Mouse (Mus musculus): ENCODE measurements around the gene Otub1.

The Otub1 gene

DNA sequence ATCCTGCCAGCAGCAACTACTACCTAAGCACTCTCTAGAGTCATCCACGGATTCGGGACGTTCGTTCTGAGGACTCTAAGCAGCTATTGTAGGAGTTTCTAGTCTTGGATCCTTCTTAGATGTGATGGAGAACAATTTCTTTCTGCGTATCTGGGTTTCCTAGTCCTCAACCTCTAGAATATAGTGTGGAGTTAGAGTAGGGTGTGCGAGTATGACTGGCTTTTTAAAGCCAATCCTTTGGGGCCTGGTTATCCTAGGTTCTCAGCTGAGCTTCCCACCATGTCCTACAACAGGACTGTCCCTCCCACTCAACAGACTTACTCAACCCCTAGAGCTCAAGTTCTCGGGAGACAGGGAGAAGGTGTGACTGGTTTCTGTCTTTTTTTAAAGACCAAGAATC is 790 bp downstream of the Otub1 start:
- DNase-seq = no peak

DNA sequence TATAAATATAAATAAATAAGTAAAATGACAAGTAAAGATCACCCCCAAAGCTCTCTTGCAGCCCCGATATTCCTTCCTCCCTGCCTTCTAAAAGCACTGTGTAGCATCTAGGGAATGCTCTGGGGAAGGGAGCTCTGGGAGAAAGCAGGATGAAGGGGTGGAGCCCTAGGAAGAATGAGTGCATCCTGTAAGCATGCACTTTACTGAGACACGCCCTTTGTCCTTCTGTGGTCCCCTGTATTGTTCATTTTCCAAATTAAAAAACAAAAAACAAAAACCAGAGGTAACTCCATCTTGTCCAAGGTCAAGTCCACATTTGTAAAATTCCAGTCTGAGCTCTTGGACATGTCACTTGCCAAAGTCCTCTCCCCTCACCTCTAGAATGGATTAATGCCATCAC is 1.2 kb downstream of the Otub1 start:
- no peak for DNase-seq

DNA sequence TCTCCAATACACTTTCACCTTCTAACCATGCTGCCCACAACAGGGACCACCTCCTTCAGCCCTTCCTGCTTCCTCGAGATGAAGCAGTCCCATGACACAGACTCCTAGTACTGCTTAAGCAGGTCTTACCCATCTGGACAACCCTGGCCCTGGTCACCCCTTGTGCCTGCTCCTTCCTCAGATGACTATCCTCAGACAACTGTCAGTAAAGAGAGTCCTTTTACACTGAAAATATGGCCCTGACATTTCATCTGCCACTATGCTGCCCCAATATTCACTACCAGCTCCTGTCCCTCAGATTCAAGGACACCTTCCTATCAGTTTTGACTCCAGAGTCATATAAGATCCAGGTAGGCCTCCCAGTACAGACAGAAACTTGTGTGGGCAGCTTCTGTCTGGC is 5.7 kb downstream of the Otub1 start:
- DNase-seq = no peak

DNA sequence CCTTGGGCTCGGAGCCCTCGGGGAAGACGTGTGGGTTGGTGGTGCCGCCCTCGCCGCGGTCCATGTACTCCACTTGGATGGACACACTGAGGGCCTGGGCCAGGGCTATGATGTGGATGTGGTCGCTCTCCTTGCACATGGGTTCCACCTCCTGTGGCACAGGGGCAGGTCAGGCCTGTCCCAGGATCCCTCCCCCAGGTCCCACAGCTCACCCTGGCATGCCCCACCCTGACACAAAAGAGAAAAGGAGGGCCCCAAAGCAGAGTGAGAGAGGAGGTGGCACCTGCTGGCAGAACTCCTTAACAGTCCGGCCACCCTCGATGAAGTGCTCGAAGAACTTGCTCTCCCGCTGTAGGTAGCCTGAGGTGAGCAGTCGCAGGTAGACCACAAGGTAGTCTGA is 7.0 kb downstream of the Otub1 start:
- DNase-seq = no peak

DNA sequence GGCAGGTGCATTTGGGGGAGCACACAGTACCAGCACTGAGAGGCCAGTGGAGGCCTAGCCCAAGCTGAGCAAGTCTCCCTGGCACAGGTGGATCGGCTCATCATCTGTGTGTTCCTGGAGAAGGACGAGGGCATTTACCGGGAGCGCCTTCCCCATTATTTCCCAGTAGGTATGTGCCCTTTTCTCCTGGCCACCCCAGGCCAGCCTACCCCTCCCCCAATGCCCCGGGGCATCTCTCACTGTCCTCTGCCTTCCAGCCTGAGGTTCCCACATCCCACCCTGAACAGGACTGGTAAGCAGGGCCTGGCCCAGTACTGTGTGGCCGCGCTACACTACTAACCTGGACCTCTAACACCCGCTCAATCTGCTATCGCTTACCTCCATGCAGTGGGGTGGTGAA is 8.7 kb downstream of the Otub1 start:
- DNase-seq = no peak

DNA sequence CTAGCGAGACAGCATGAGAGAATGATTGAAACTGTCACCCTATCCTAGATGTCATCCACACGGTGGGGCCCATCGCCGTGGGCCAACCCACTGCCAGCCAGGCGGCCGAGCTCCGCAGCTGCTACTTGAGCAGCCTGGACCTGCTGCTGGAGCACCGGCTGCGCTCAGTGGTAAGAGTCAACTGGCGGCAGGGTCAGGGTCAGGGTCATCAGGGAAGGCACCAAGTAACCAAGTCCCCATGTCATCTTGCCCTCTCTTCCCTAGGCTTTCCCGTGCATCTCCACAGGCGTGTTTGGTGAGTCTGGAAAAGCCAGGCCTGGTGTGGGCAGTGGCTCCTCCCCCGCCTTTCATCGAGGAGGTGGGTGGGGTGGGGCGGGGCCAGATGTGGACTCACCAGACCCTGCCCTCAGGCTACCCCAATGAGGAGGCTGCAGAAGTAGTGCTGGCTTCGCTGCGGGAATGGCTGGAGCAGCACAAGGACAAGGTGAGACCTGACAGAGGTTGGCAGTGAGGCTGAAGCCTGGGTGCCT is 9.3 kb downstream of the Otub1 start:
- DNase-seq = no peak

DNA sequence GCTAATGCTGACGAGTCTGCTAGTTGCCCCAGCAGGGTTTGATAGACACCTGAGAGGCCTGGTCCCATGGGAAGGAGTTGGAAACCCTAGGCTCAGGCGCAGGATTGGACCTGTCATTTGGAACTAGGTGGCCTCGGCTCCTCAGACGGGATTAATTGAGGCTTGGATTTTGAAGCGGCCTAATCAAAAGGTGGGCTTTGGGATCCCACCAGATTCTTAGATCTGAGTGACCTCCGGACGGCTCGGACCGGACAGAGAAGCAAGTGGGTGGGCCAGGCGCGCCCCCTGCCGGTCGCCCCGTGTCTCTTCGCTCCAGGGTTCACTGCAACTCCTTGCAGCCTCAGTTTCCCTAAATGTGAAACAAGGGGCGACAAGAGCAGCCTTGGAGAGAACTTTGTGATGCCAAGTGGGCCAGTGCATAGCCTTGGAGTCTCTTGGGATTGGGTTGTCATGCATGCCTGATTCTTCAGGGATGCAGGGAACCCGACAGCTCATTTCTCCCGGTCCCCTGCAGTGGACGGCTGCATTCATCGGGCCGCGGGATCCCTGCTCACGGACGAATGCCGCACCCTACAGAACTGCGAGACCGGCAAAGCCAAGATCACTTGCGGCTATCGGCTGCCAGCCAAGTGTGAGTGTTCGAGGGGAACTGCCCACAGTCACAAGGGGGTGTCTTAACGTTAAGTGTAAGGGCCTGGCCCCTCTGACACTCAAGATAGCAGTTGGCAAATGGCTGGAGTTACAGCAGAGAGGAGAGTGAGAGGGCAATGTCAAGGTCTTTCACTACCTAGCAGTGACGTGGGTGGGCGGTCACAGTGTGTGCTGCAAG is 10.0 kb downstream of the Otub1 start:
- DNase-seq = peak; percentile 69

DNA sequence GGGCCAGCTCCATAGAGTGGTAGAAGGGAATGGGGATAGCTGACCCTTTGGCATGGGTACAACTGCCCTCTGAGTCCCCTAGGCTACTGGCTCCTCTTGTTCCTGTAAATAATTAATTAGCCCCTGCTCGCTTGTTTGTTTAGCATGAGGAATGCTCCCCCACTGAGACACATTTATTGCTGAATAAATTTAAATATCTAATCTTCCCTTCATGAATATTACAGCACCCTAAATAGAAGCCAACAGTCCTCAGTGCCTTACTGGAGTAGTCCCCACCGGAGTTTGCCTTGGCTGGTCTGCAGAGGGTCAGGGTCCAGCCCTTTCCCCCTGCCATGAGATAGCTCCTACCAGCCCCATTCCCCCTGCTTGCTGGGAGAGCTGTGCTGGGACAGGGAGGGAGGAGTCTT is 13.6 kb downstream of the Otub1 start:
- DNase-seq = no peak

DNA sequence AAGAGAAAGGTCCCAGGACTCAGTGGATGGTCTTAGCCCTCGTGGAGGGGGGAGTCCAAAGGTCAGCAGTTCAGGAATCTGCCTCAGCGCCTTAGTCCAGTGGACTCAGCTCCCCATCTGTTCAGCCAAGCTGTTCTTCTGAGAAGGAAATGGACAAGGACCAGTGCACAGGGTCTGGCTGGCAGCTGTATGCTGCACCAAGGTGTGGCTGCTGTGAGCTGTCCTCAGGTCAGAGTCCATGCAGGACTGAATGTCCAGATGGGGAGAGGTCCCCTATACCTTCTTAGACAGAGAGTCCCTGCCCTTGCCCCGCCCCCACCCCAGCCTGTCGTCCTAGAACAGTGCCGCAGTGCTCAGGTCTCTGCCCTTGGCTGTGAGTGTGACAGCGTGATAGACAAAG is 14.5 kb downstream of the Otub1 start:
- DNase-seq = no peak

DNA sequence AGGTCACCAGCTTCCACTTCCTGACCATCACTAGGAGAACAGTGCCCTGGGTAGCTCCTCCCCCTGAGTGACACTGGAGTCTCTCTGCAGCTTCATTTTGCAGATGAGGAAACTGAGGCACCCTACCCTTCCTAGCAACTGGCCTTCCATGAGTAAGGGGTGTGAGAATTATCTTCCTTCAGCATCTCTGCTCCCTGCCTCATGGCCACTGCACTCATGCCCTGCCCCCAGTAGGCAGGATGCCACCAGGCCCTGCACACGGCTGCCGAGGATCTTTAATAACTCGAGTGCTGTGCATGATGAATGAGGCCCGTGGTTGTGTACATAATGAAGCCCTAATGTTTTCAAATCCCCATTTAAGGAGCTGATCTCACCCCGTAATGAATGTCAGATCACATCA is 15.1 kb downstream of the Otub1 start:
- DNase-seq = no peak

DNA sequence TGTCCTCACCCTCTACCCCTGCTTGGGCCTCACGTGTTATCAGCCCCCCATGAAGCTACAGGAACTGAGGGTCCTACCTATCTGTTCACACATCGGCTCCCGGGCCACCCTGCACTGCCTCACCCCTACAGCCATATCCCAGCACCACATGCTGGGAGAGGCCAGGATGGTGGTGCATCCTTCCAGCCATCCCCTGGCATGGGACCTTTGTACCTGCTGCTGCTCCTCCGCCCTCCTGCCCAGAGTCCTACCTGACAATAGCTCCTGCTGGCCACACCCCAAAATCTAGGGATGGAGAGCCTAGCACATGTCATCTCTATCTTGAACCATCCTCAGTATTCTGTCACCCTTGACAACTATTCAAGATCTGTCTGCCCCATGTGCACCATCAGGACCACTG is 17.1 kb downstream of the Otub1 start:
- no peak for DNase-seq

DNA sequence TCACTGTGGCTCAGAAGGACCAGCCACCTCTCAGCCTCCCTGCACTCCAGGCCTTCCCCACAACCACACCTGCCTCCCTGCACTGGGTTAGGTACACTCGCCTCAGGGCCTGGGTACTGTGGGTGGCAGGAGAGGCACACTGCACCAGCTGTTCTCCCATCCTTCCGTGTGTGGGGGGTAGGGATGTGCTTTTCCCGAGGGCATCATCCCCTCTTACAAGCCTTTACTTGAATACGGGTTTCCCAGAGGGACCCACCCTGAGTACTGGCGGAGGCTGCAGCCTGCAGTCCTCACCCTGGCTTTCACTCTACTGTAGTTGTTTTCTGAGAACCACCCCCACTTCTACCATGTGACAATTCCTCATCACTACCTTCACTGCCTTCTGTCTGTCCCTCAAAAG is 19.0 kb downstream of the Otub1 start:
- DNase-seq = no peak

DNA sequence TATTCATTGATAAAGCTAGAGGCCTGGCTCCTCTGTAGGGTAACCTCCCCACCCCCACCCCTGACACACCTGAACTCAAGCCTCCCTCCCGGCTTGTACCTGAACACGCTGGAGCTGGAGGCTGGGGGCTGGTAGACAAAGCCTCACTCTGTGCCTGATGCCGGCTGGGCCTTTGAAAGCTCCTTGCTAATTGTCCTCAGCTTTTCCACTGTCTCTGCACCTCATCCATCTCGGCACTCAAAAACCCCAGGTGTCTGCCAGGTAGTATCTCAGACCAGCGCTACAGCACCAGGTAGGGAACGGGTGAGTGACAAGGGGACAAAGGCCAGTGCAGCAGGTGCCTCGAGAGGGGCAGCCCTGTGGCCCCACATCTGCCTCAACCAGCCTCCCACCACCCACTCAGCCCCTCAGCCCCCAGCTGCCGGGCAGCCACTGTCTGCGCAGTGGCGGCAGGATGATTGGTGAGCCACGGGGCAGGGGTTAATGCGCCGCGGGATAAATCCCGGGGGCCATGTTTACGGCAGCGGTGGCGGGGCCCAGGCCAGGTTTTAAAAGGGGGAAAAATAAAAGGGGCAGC is 20.3 kb downstream of the Otub1 start:
- DNase-seq = no peak

DNA sequence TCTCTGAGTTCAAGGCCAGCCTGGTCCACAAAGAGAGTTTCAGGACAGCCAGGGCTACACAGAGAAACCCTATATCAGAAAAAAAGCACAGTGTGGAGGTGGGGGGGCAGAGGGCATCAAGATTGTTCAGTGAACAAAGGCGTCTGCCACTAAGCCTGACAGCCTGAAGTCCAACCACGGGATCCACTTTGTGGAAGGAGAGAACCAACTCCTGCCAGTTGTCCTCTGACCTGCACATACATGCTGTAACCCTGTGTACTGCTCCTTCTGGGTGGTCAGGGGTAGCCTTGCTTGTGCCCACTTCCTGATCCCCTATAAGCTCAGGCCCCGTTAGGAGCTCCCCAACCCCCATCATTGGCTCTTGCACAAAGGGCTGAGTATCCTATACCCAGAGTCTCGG is 21.1 kb downstream of the Otub1 start:
- no peak for DNase-seq

DNA sequence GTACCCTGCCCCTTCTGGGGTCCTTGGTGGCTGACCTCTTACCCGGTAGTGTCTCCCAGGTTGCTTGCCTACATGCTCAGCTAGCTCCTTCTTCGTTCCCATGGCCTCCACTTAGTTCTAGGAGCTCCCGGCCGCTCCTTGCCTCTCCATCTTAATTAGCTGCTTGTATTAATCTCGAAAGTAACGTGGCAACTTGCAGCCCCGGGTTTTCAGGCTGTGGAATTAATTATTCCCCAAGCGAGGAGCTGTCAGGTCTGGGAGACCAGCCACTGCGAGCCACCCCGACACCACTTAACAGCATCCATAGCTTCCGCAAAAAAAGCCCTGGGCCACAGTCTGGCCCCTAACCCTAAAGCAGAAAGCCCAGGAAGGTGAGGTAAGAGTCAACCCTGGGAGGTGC is 22.7 kb downstream of the Otub1 start:
- DNase-seq = no peak

DNA sequence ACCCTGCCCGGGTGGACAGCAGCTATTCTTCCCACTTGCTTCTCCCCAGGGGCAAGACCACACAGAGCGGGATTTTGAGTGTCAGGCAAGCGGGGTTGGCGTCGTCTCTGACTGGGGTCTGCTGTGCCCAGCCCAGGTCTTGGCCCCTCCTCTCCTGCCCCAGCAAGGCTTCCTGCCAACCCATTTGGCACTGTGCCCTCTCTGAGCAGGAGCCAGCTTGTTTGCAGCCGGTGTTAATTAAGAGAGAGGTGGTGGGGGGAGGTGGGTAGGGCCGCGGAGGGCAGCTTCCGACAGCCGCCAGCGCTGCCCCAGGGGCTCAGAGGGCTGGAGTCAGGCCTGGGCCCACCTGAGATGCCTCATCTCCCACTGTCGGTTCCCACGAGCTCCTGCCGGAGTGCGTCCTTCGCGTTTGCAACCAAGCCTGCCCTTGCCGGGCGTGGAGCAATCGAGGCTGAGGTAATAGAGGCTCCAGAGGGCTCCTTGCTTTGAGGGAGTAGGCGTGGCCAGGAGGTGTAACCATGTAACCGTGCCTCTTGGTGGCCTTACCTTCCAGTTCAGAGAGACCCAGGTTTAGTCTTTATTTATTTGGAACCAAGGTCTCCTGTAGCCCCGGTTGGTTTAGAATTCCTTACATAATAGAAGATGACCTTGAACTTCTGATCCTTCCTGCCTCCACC is 23.7 kb downstream of the Otub1 start:
- DNase-seq = peak; percentile 87

DNA sequence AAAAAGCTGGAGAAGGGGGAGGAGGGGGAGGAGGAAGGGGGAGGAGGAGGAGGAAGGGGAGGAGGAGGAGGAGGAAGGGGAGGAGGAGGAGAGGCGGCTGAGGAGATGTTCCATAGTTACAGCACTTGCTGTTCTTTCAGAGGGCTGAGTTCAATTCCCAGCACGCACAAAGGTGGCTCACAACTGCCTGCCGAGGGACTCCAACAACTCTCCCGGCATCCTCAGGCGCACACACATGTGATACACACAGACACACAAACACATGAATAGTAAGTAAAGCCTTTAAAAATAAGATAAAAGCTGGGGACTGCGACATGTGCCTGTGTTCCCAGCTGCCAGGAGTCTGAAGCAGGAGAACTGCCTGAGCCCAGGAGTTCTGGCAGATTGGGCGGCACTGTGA is 24.6 kb downstream of the Otub1 start:
- no peak for DNase-seq

DNA sequence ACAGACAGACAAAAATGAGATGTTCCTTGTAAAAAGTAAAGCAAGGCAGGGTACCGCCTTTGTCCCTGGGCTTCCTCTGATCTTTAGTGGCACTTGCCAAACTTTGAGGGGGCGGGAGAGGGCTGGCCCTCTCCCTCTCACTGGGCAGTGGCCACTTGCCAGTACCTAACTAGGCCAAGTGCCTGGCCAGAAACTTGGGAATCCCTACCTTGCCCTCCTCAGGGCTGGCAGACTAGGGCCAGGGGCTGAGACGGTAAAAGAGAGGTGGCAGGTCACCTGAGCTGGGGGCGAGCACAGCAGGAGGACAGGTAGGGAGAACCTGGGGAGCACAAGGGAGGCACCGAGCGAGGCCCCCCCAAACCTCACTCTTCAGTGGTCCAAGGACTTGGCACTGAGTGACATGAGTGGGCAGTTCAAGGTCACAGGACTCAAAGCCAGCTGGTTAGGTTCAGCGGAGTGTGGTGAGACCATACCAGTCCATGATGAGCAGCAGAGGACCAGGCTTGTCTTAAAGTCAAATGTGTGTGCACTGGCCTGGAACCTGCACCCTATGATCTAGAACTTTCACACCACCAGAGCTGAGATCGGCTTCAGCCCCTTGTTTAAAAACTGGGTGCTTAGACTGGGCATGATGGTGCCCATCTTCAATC is 25.2 kb downstream of the Otub1 start:
- peak; percentile 43 for DNase-seq

DNA sequence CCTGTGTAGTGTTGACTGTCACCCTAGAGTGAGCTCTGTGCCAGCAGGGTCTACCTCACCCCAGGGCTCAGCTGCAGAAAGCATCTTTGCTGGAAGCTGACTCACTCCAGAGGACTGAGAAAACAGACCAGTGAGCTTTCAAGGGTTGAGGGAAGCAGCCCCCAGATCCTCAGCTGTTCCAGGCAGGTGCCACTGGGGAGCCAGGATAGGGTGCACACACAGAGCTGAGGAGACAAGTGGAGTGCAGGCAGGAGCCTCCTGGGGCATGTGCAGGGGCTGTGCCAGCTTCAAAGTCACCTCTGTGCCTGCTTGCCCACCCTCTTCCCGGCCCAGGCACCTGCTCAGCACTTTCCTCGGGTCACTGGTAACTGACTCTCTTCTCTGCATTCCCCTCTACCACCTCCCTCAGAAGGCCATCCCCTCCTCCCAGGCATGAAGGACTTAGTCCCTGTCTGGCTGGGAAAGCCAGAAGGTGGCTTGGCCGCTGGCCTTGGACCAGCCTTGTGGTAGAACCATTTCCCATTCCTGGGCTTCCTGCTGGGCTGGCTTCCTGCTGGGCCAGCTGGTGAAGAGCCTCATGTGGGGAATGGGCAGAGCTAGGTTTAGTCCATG is 27.2 kb downstream of the Otub1 start:
- no peak for DNase-seq

DNA sequence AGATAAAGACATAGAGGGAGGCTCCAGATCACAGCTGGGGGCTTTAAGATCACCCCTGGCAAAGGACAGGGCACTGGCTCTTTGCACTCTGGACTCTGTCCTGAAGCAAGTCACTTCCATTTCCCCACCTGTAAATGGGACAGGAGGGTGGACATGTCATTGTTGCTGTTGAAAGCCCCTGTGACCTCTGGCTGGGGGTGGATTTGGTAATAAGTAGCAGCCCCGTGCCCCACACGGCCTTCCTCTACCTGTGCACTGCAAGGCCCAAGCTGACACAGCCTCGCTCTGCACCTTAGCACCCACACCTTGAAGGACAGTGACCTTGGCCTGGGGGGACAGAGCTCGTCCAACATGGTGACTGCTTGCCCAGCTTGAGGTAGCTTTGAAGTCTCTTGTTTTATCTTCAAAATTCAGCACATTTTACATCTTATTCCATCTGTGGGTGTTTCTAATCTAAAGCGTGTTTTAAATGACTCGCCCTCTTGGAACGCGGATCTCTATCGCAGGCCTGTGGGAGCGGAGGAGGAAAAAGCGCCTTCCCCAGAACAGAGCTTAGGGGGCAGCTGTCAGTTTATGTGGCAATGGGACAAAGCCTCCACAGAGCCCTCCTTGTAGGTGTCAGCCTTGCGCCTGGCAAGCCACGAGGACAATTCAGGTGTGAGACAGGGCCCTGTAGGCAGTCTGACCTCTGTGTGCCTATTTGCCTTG is 28.2 kb downstream of the Otub1 start:
- no peak for DNase-seq

DNA sequence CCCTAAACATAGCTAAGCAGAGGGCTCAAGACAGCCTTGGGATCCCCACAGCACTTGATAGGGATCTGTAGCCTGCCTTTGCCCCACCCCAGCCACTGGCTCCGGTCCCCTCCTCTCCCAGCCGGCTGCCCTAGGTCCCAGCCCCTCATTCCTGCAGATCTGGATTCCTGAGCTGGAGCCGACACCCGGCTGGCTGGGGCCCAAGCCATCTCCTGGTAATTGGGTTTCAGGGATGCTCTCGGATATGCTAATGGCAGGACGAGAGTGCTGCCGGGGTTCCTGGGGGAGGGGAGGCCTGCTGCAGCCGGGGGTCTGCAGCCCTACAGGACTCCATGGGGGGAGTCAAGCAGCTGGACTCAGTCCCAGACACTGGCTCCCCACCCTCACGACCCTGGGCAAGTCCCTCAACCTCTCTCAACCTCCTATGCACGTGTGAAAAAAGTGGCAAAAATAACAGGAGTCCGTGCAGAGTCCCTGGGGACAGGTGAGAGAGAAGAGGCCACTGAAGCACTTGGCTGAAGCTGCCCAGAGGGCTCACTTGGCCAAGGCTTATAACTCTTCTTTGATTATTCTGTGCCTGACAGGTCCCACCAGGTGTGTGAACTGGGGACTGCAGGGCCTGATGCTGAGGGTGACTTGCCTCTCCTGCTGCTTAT is 29.9 kb downstream of the Otub1 start:
- DNase-seq = peak; percentile 43
